Mouse (Mus musculus) liver, embryonic 12.5 days (tissue): ENCODE measurements at regions not wholly inside any gene's neighbourhood (a gene's known extent, or its start where the extent isn't known, plus 50 kb on each side); places are given as distances from the start of the nearest gene placed in this dataset.

ENCODE experiments used
- ATAC-seq: fragments of 200-750 bp; cut with Nextera tagmentation; 2 replicates; pipeline ENCODE4 v1.8.0; 2017; ENCODE audit warnings: moderate number of reproducible peaks, mild to moderate bottlenecking, moderate library complexity
- H3K27ac ChIP-seq: fragments of 300-500 bp; sonication (generic); 2 replicates; pipeline ENCODE4 v1.5.1; 2016; ENCODE audit warnings: mild to moderate bottlenecking
- H3K27me3 ChIP-seq: fragments of 300-500 bp; sonication (generic); replicated peaks from 2 replicates; pipeline ENCODE4 v1.6.1; 2016; ENCODE audit warnings: mild to moderate bottlenecking, moderate library complexity
- H3K36me3 ChIP-seq: fragments of 300-500 bp; sonication (generic); 2 replicates; pipeline ENCODE4 v1.6.1; 2016; ENCODE audit warnings: mild to moderate bottlenecking, moderate library complexity
- H3K4me1 ChIP-seq: fragments of 300-500 bp; sonication (generic); 2 replicates; pipeline ENCODE4 v1.6.1; 2016
- H3K4me2 ChIP-seq: fragments of 300-500 bp; sonication (generic); 2 replicates; pipeline ENCODE4 v1.6.1; 2016; ENCODE audit warnings: mild to moderate bottlenecking, moderate library complexity
- H3K4me3 ChIP-seq: fragments of 300-500 bp; sonication (generic); 2 replicates; pipeline ENCODE4 v1.5.1; 2016; ENCODE audit warnings: mild to moderate bottlenecking, moderate library complexity
- H3K9ac ChIP-seq: fragments of 300-500 bp; sonication (generic); 2 replicates; pipeline ENCODE4 v1.6.1; 2016; ENCODE audit warnings: mild to moderate bottlenecking, moderate library complexity
- H3K9me3 ChIP-seq: fragments of 300-500 bp; sonication (generic); replicated peaks from 2 replicates; pipeline ENCODE4 v1.6.1; 2016; ENCODE audit warnings: mild to moderate bottlenecking, moderate library complexity
- WGBS: fragments of 180-500 bp; shearing (Covaris S2); methylation state at CpG from one replicate; pipeline ENCODE4 v1.1.7; 2016; ENCODE audit not compliant: insufficient replicate concordance; 5-methylcytosine and 5-hydroxymethylcytosine counted together

- Histone ChIP-seq H3K27me3 (no peaks in the 10 kb centered on the region), H3K9ac (no peak overlapping the region), H3K36me3 (no peaks in the 10 kb centered on the region), H3K4me3 (no peak overlapping the region), H3K4me1 (no peaks in the 10 kb centered on the region), H3K4me2 (no peak overlapping the region), H3K9me3 (no peaks in the 10 kb centered on the region), H3K27ac (no peak overlapping the region)
- 40% methylated on average over 15 of the region's 15 CpGs for WGBS
- no peak for ATAC-seq
Measured at GRCm38 (mm10) chr3:34322527-34323210, 241.5 kb upstream of the Dnajc19 start.

- Histone ChIP-seq H3K9me3 (no peaks in the 10 kb centered on the region), H3K27ac (no peak overlapping the region), H3K4me2 (no peak overlapping the region), H3K4me1 (no peaks in the 10 kb centered on the region), H3K4me3 (no peak overlapping the region), H3K27me3 (no peaks in the 10 kb centered on the region), H3K9ac (no peak overlapping the region), H3K36me3 (no peaks in the 10 kb centered on the region)
- no peak for ATAC-seq
- 79% methylated on average over 8 of the region's 8 CpGs for WGBS
Measured at GRCm38 (mm10) chr3:34314798-34315197, 233.7 kb upstream of the Dnajc19 start.

GRCm38 (mm10) chr3:34314393-34314792 is 233.3 kb upstream of the Dnajc19 start:
- Histone ChIP-seq H3K36me3 (no peaks in the 10 kb centered on the region), H3K9ac (no peak overlapping the region), H3K4me2 (no peak overlapping the region), H3K4me3 (no peak overlapping the region), H3K4me1 (no peaks in the 10 kb centered on the region), H3K27me3 (no peaks in the 10 kb centered on the region), H3K9me3 (no peaks in the 10 kb centered on the region), H3K27ac (no peak overlapping the region)
- 74% methylated on average over 11 of the region's 11 CpGs for WGBS
- no peak for ATAC-seq

- Histone ChIP-seq H3K36me3 (no peaks in the 10 kb centered on the region), H3K27ac (no peak overlapping the region), H3K9me3 (no peaks in the 10 kb centered on the region), H3K4me3 (no peak overlapping the region), H3K4me1 (no peaks in the 10 kb centered on the region), H3K4me2 (no peak overlapping the region), H3K9ac (no peak overlapping the region), H3K27me3 (no peaks in the 10 kb centered on the region)
- WGBS = 76% methylated on average over 6 of the region's 6 CpGs
- ATAC-seq = no peak
Measured at GRCm38 (mm10) chr3:34311944-34312343, 230.8 kb upstream of the Dnajc19 start.

GRCm38 (mm10) chr3:34299637-34300036 is 218.5 kb upstream of the Dnajc19 start:
- Histone ChIP-seq H3K9me3 (no peaks in the 10 kb centered on the region), H3K36me3 (no peaks in the 10 kb centered on the region), H3K27me3 (no peaks in the 10 kb centered on the region), H3K27ac (no peak overlapping the region), H3K4me1 (no peaks in the 10 kb centered on the region), H3K9ac (no peak overlapping the region), H3K4me2 (no peak overlapping the region), H3K4me3 (no peak overlapping the region)
- no peak for ATAC-seq
- 82% methylated on average over 2 of the region's 2 CpGs for WGBS

GRCm38 (mm10) chr3:34287836-34288235 is 206.7 kb upstream of the Dnajc19 start:
- Histone ChIP-seq H3K4me3 (no peak overlapping the region), H3K4me1 (no peaks in the 10 kb centered on the region), H3K4me2 (no peak overlapping the region), H3K27me3 (no peaks in the 10 kb centered on the region), H3K36me3 (no peaks in the 10 kb centered on the region), H3K9ac (no peak overlapping the region), H3K27ac (no peak overlapping the region), H3K9me3 (no peaks in the 10 kb centered on the region)
- no peak for ATAC-seq
- 58% methylated on average over 5 of the region's 5 CpGs for WGBS

- no peaks in the 10 kb centered on the region for H3K4me1 ChIP-seq
- H3K9ac ChIP-seq = no peak overlapping the region
- H3K4me2 ChIP-seq = no peak overlapping the region
- H3K36me3 ChIP-seq = no peaks in the 10 kb centered on the region
- WGBS = 77% methylated on average over 10 of the region's 10 CpGs
- no peak overlapping the region for H3K4me3 ChIP-seq
- no peaks in the 10 kb centered on the region for H3K9me3 ChIP-seq
- ATAC-seq = no peak
- no peak overlapping the region for H3K27ac ChIP-seq
- no peaks in the 10 kb centered on the region for H3K27me3 ChIP-seq
Measured at GRCm38 (mm10) chr3:34270154-34270553, 189.0 kb upstream of the Dnajc19 start.

- Histone ChIP-seq H3K9me3 (no peaks in the 10 kb centered on the region), H3K9ac (no peak overlapping the region), H3K4me1 (no peaks in the 10 kb centered on the region), H3K36me3 (no peaks in the 10 kb centered on the region), H3K4me3 (no peak overlapping the region), H3K27me3 (no peaks in the 10 kb centered on the region), H3K27ac (no peak overlapping the region), H3K4me2 (no peak overlapping the region)
- WGBS = 67% methylated on average over 12 of the region's 12 CpGs
- ATAC-seq = no peak
Measured at GRCm38 (mm10) chr3:34266462-34266861, 185.3 kb upstream of the Dnajc19 start.

GRCm38 (mm10) chr3:34264811-34265210 is 183.7 kb upstream of the Dnajc19 start:
- H3K4me3 ChIP-seq = no peak overlapping the region
- H3K27me3 ChIP-seq = no peaks in the 10 kb centered on the region
- ATAC-seq = no peak
- H3K27ac ChIP-seq = no peak overlapping the region
- 50% methylated on average over 6 of the region's 6 CpGs for WGBS
- no peak overlapping the region for H3K9ac ChIP-seq
- no peaks in the 10 kb centered on the region for H3K4me1 ChIP-seq
- no peak overlapping the region for H3K4me2 ChIP-seq
- no peaks in the 10 kb centered on the region for H3K9me3 ChIP-seq
- H3K36me3 ChIP-seq = no peaks in the 10 kb centered on the region

- 62% methylated on average over 12 of the region's 12 CpGs for WGBS
- no peak overlapping the region for H3K4me3 ChIP-seq
- no peak overlapping the region for H3K4me2 ChIP-seq
- H3K27ac ChIP-seq = no peak overlapping the region
- no peaks in the 10 kb centered on the region for H3K4me1 ChIP-seq
- H3K9ac ChIP-seq = no peak overlapping the region
- H3K27me3 ChIP-seq = no peaks in the 10 kb centered on the region
- H3K9me3 ChIP-seq = no peaks in the 10 kb centered on the region
- ATAC-seq = no peak
- no peaks in the 10 kb centered on the region for H3K36me3 ChIP-seq
Measured at GRCm38 (mm10) chr3:34252730-34253337, 171.7 kb upstream of the Dnajc19 start.

GRCm38 (mm10) chr3:34242126-34242525 is 161.0 kb upstream of the Dnajc19 start:
- ATAC-seq = no peak
- WGBS = 83% methylated on average over 3 of the region's 3 CpGs

GRCm38 (mm10) chr3:34239978-34240377 is 158.9 kb upstream of the Dnajc19 start:
- Histone ChIP-seq H3K4me3 (no peak overlapping the region), H3K4me2 (no peak overlapping the region), H3K4me1 (no peaks in the 10 kb centered on the region), H3K9me3 (no peaks in the 10 kb centered on the region), H3K36me3 (no peaks in the 10 kb centered on the region), H3K27me3 (no peaks in the 10 kb centered on the region), H3K27ac (no peak overlapping the region), H3K9ac (no peak overlapping the region)
- ATAC-seq = no peak
- 41% methylated on average over 2 of the region's 2 CpGs for WGBS

More at GRCm38 (mm10) chr3:34242126-34242525, 161.0 kb upstream of the Dnajc19 start:
- no peak overlapping the region for H3K4me2 ChIP-seq
- no peak overlapping the region for H3K9ac ChIP-seq
- H3K36me3 ChIP-seq = no peaks in the 10 kb centered on the region
- no peaks in the 10 kb centered on the region for H3K4me1 ChIP-seq
- H3K27ac ChIP-seq = no peak overlapping the region
- no peak overlapping the region for H3K4me3 ChIP-seq
- no peaks in the 10 kb centered on the region for H3K9me3 ChIP-seq
- no peaks in the 10 kb centered on the region for H3K27me3 ChIP-seq

- 66% methylated on average over 8 of the region's 8 CpGs for WGBS
- no peaks in the 10 kb centered on the region for H3K9me3 ChIP-seq
- no peaks in the 10 kb centered on the region for H3K27me3 ChIP-seq
- no peaks in the 10 kb centered on the region for H3K4me1 ChIP-seq
- no peak for ATAC-seq
- no peak overlapping the region for H3K27ac ChIP-seq
- no peak overlapping the region for H3K9ac ChIP-seq
- H3K4me3 ChIP-seq = no peak overlapping the region
- H3K36me3 ChIP-seq = no peaks in the 10 kb centered on the region
- H3K4me2 ChIP-seq = no peak overlapping the region
Measured at GRCm38 (mm10) chr3:34234391-34234790, 153.3 kb upstream of the Dnajc19 start.
